Mouse (Mus musculus) bone marrow, adult 2 months (tissue): Measurements from ENCODE around the gene Zfp622. TPM values are rescaled to one million over a fixed set of nuclear protein-coding genes. Genes with fewer than 3 reads are reported as not detected.

Experiments used
- H3K27ac ChIP-seq: fragments of 200-500 bp; 2 replicates; pipeline ENCODE4 v1.5.1; 2012; ENCODE audit warnings: low read depth, mild to moderate bottlenecking, control low read depth, inconsistent platforms, low read length; ENCODE audit not compliant: control insufficient read depth, poor library complexity, insufficient read depth
- H3K4me1 ChIP-seq: fragments of 200-500 bp; 2 replicates; pipeline ENCODE4 v1.6.1; 2011; ENCODE audit warnings: low read length; ENCODE audit not compliant: control insufficient read depth, insufficient read depth
- H3K4me3 ChIP-seq: fragments of 200-500 bp; replicated peaks from 2 replicates; pipeline ENCODE3; 2011; ENCODE audit warnings: mild to moderate bottlenecking, low read depth, low read length, control low read depth; ENCODE audit not compliant: control insufficient read depth
- CTCF ChIP-seq: fragments of 200-500 bp; IDR thresholded peaks from 2 replicates; pipeline ENCODE4 v1.5.1; 2011; ENCODE audit warnings: low read length, control low read depth; ENCODE audit not compliant: control insufficient read depth, insufficient read depth
- POLR2A ChIP-seq: fragments of 200-500 bp; IDR thresholded peaks from 2 replicates; pipeline ENCODE4 v1.6.1; 2011; ENCODE audit warnings: low read depth, mild to moderate bottlenecking, control low read depth, low read length, borderline replicate concordance; ENCODE audit not compliant: control insufficient read depth
- WGBS: fragments of 180-500 bp; shearing (Covaris S2); methylation state at CpG from one replicate; pipeline ENCODE4 v1.1.7; 2018; 5-methylcytosine and 5-hydroxymethylcytosine counted together
- polyA plus RNA-seq: library from polyadenylated mRNA; stranded (reverse); fragments of >200 nt; gene quantifications from 2 replicates; pipeline ENCODE4 v1.2.4, GENCODE M21; 2011; ENCODE audit warnings: low replicate concordance; ENCODE audit not compliant: missing spikeins, insufficient read depth, insufficient read length

Gene Zfp622
- polyA plus RNA-seq, 1 experiment, result 54.0 TPM

DNA sequence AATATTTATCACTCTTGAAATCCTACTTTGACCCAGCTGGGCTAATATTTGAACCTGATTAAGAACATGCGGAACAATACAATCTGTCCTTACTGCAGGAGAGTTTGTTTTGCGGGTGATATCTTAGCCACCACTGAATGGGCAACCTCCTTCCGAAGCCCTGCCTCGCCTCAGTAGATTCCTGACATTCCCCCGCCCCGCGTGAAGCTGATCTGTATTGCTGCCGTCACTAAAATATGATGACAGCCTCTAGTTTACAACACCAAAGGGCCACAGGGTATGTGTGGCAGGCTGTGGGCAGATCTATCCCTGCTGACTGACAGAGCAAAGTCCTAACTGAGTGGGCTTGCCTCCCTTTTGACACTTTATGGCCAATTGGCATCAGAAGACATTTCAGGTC lies 38.9 kb upstream of the Zfp622 start:
- peaks cover 1% of the 10 kb centered on the region; the same call in 1 of the 2 replicates for H3K4me1 ChIP-seq
- 87% methylated on average over 8 of the region's 8 CpGs for WGBS
- no peak overlapping the region for H3K27ac ChIP-seq
- TF ChIP-seq POLR2A, result no peak
- no peak for TF ChIP-seq CTCF
- H3K4me3 ChIP-seq, result no peak overlapping the region

DNA sequence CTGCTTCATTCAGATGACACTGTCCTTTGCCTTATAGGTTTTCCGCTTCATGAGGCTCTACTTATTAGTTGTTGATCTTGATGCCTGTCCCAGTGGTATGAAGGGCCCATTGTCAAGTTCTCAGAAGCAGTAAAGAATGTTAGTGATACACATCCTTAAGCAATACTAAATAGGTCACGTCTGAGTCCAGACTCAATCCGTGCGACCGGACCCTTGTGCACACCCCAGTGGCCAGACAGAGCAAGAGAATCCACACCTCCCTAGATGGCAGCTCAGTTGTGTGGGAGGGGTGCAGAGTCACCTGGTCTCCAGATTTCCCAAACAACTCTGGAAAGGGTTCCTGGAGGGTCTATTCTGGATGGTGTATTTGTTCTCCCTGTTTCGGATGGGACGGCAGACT lies 37.7 kb upstream of the Zfp622 start:
- WGBS, result 85% methylated on average over 7 of the region's 7 CpGs
- no peak for TF ChIP-seq CTCF
- TF ChIP-seq POLR2A, result no peak
- Histone ChIP-seq H3K4me1 (peaks cover 1% of the 10 kb centered on the region; the same call in 1 of the 2 replicates), H3K27ac (no peak overlapping the region), H3K4me3 (no peak overlapping the region)

DNA sequence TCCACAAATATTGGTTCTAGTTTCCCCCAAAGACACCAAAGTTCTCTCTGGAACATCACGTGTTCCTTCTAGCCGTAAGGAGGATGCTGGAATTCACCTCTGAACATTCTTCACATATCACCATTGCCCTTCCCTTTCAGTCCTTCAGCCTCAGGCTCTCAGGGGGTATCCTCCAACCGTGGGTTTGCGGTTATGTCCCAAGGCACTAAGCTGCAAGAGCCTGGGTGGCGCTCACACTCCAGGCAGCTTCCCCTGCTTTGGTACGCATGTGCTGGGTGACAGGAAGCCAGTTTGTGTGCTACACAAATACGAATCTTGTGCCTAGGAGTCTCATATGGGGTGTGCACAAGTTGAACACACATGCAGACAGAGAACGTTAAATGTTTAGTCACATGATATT lies 36.8 kb upstream of the Zfp622 start:
- Histone ChIP-seq H3K4me1 (peaks cover 1% of the 10 kb centered on the region; the same call in 1 of the 2 replicates), H3K4me3 (no peak overlapping the region), H3K27ac (no peak overlapping the region)
- 55% methylated on average over 8 of the region's 8 CpGs for WGBS
- no peak for TF ChIP-seq POLR2A
- TF ChIP-seq CTCF, result no peak

DNA sequence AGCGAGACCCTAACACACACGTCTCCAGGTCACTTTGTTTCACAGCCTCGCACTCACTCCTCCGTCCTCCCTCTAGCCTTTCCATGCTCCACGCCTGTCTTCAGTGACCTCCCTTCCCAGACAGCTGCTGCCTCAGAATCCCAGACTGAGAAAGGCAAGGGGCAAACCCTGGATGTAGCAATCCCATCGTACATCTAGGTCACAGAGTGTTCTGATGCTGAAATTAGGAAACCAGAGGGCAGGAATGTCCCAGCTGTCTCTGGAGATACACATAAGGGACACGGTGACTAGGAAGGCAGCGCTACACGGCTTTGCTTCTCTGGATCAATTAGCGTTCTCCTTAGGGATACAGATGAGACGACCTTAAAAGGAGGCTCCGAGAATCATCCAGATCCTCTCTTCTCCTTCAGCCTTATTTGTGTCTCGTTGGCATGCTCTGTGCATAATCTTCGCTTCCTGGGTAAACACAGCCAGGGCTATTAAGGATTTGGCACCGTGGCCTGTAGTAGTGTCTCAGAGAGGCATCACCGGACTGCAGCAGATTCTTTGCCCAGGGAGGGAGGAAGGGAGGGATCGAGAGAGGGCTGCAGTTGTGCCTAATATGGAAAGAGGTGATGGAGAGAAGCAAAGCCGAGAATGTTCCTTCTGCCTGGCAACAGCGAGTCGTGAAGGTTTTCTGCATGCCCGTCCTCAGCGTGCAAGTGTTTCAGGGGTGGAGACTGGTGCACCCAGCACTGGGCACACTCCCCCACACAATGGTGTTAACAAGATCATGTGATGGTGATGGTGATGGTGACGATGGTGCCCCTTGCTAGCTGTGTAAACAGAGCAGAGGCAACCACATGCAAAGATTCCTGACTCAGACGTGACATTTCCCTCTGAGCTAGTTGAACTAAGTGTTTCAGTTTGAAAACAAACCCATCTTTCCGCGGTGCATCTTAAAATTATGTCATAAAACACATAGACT lies 35.6 kb upstream of the Zfp622 start:
- TF ChIP-seq CTCF, result no peak
- no peak for TF ChIP-seq POLR2A
- no peaks in the 10 kb centered on the region; the same call in 1 of the 2 replicates for H3K4me1 ChIP-seq
- H3K27ac ChIP-seq, result no peak overlapping the region
- 85% methylated on average over 26 of the region's 26 CpGs for WGBS
- H3K4me3 ChIP-seq, result no peak overlapping the region

DNA sequence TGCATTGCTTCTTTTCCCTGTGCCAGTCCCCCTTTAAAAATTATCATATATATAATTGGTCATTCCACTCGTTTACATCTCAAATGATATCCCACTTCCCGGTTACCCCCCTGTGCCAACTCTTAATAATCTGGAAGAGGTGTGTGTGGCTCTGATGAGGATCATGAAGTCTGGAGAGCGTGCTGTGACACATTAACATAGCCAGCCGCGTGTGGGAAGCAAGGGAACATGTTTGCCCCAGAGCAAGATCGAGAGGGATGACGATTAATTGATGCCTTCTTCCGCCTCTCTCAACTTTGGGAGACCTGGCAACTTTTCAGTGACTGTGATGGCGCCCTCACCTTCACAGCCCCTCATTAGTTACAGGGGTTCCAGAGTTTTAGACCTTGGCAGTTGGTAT lies 34.5 kb upstream of the Zfp622 start:
- Histone ChIP-seq H3K4me3 (no peak overlapping the region), H3K4me1 (no peaks in the 10 kb centered on the region; the same call in 1 of the 2 replicates), H3K27ac (no peak overlapping the region)
- 85% methylated on average over 9 of the region's 9 CpGs for WGBS
- no peak for TF ChIP-seq CTCF
- no peak for TF ChIP-seq POLR2A

DNA sequence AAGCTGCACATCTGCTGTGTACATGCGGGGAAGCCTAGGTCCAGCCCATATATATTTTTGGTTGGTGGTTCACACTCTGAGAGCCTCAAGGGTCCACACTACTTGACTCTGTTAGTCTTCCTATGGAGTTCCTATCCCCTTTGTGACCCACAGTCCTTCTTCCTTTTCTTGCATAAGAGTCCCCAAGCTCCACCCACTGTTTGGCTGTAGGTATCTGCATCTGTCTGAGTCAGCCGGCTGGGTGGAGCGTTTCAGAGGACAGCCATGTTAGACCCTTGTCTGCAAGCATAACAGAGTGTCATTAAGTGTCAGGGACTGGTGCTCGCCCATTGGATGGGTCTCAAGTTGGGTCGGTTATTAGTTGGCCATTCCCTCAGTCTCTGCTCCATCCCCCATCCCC lies 33.6 kb upstream of the Zfp622 start:
- H3K4me1 ChIP-seq, result no peaks in the 10 kb centered on the region; the same call in 1 of the 2 replicates
- WGBS, result 57% methylated on average over 5 of the region's 5 CpGs
- H3K27ac ChIP-seq, result no peak overlapping the region
- H3K4me3 ChIP-seq, result no peak overlapping the region
- TF ChIP-seq POLR2A, result no peak

DNA sequence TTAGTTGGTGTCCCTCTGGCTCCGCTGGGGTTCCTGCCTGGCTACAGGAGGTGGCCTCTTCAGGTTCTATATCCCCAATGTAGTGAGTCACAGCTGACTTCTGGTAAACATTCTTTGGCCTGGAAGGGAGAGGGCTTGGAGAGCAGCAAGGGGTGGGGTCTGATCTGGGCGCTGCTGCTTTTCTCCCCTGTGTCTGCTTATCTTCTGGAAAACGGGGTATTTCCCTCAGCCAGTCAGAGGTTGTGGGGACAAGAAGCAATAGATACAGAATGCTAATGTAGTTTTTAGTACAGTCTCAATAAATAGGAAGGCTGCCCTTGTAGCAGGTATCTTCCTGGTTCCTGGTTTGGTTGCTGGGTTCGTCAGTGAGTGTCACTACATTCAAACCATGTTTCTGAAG lies 33.1 kb upstream of the Zfp622 start:
- Histone ChIP-seq H3K27ac (no peak overlapping the region), H3K4me3 (no peak overlapping the region), H3K4me1 (no peaks in the 10 kb centered on the region; the same call in 1 of the 2 replicates)
- TF ChIP-seq POLR2A, result no peak
- no peak for TF ChIP-seq CTCF
- 69% methylated on average over 4 of the region's 4 CpGs for WGBS

DNA sequence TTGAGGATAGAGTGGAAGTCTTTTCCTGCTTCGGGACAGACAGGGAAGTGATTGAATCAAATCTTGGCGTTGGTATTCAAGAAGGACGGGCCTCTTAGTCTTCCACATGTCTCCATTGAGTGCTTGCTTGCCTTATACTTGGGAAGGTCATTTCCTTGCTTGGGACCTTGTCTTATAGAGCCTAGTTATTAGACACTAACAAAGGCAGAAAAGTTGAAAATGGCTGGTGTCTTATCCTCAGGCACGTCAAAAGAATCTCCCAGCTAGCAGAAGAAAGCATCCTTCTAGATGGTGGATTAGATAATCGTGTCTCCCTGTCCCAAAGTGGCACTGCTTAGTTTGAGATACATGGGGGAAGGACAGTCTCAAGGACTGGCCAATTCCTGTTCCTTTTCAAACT lies 28.2 kb upstream of the Zfp622 start:
- WGBS, result 73% methylated on average over 5 of the region's 5 CpGs
- TF ChIP-seq POLR2A (no peak), CTCF (no peak)
- Histone ChIP-seq H3K4me3 (no peak overlapping the region), H3K27ac (no peak overlapping the region), H3K4me1 (no peaks in the 10 kb centered on the region; the same call in 1 of the 2 replicates)
